Mouse (Mus musculus): ENCODE data around the gene Rrp8.

Rrp8 gene

GRCm38 (mm10) chr7:105736911-105737521 lies at the start of gene Rrp8:
Rrp8 (minus strand) TSS chr7:105737385.
- peak; percentile 43 for DNase-seq (ENCODE audit: low read depth, low spot score)

GRCm38 (mm10) chr7:105786506-105787284 lies 49.5 kb upstream of the Rrp8 start:
- DNase-seq (ENCODE audit: low read depth, low spot score), result no peak

- DNase-seq (ENCODE audit: low read depth, low spot score), result no peak
Observed at GRCm38 (mm10) chr7:105784556-105784955, 47.4 kb upstream of the Rrp8 start.

- no peak for DNase-seq (ENCODE audit: low read depth, low spot score)
Observed at GRCm38 (mm10) chr7:105783861-105784260, 46.7 kb upstream of the Rrp8 start.

- DNase-seq (ENCODE audit: low read depth, low spot score), result no peak
Observed at GRCm38 (mm10) chr7:105778553-105779265, 41.5 kb upstream of the Rrp8 start.

GRCm38 (mm10) chr7:105777797-105778552 lies 40.8 kb upstream of the Rrp8 start:
- no peak for DNase-seq (ENCODE audit: low read depth, low spot score)

GRCm38 (mm10) chr7:105777316-105777715 lies 40.1 kb upstream of the Rrp8 start:
- DNase-seq (ENCODE audit: low read depth, low spot score), result no peak

- no peak for DNase-seq (ENCODE audit: low read depth, low spot score)
Observed at GRCm38 (mm10) chr7:105776026-105776425, 38.8 kb upstream of the Rrp8 start.

- DNase-seq (ENCODE audit: low read depth, low spot score), result no peak
Observed at GRCm38 (mm10) chr7:105774661-105775060, 37.5 kb upstream of the Rrp8 start.

- no peak for DNase-seq (ENCODE audit: low read depth, low spot score)
Observed at GRCm38 (mm10) chr7:105773041-105773440, 35.9 kb upstream of the Rrp8 start.

- DNase-seq (ENCODE audit: low read depth, low spot score), result no peak
Observed at GRCm38 (mm10) chr7:105772331-105772730, 35.1 kb upstream of the Rrp8 start.

GRCm38 (mm10) chr7:105769959-105770358 lies 32.8 kb upstream of the Rrp8 start:
- DNase-seq (ENCODE audit: low read depth, low spot score), result no peak

- DNase-seq (ENCODE audit: low read depth, low spot score), result no peak
Observed at GRCm38 (mm10) chr7:105767729-105768165, 30.6 kb upstream of the Rrp8 start.

- DNase-seq (ENCODE audit: low read depth, low spot score), result no peak
Observed at GRCm38 (mm10) chr7:105764331-105764730, 27.1 kb upstream of the Rrp8 start.

- DNase-seq (ENCODE audit: low read depth, low spot score), result no peak
Observed at GRCm38 (mm10) chr7:105762517-105763270, 25.5 kb upstream of the Rrp8 start.

GRCm38 (mm10) chr7:105761813-105762484 lies 24.8 kb upstream of the Rrp8 start:
- no peak for DNase-seq (ENCODE audit: low read depth, low spot score)

GRCm38 (mm10) chr7:105753281-105753680 lies 16.1 kb upstream of the Rrp8 start:
- no peak for DNase-seq (ENCODE audit: low read depth, low spot score)

- DNase-seq (ENCODE audit: low read depth, low spot score), result peak; percentile 54
Observed at GRCm38 (mm10) chr7:105752716-105753115, 15.5 kb upstream of the Rrp8 start.

- peak; percentile 99 for DNase-seq (ENCODE audit: low read depth, low spot score)
Observed at GRCm38 (mm10) chr7:105751491-105752433, 14.6 kb upstream of the Rrp8 start, which contains the start of gene Tpp1. Tpp1 (minus strand) TSS chr7:105752235.

All from brain, adult 2 months (tissue).